Mouse (Mus musculus) erythroblast, embryonic 14.5 days (primary cell): Measurements from ENCODE around the gene Pnp. TPM values are rescaled to one million over a fixed set of nuclear protein-coding genes. Genes with fewer than 3 reads are reported as not detected.
"Not testable (repeated sequence)": the region's sequence is repeated elsewhere in the genome, so short reads cannot be mapped to it uniquely, and the experiment has no call there.

Experiments
- H3K27me3 ChIP-seq: 2 replicates; pipeline ENCODE4 v1.6.1; 2012; ENCODE audit warnings: inconsistent platforms; ENCODE audit not compliant: control insufficient read depth
- H3K36me3 ChIP-seq: 2 replicates; pipeline ENCODE4 v1.6.1; 2012; ENCODE audit warnings: mild to moderate bottlenecking, inconsistent platforms; ENCODE audit not compliant: control insufficient read depth
- H3K4me1 ChIP-seq: 2 replicates; pipeline ENCODE4 v1.6.1; 2012; ENCODE audit warnings: inconsistent platforms; ENCODE audit not compliant: control insufficient read depth
- H3K4me3 ChIP-seq: replicated peaks from 2 replicates; pipeline ENCODE3; 2012; ENCODE audit warnings: moderate library complexity, mild to moderate bottlenecking, inconsistent platforms
- H3K9me3 ChIP-seq: 2 replicates; pipeline ENCODE4 v1.6.1; 2012; ENCODE audit warnings: low read length, inconsistent platforms, mixed read lengths; ENCODE audit not compliant: control insufficient read depth
- GATA1 ChIP-seq: IDR thresholded peaks from 2 replicates; pipeline ENCODE4 v1.6.1; 2012; ENCODE audit warnings: low read length, inconsistent platforms, mixed read lengths
- TAL1 ChIP-seq: IDR thresholded peaks from 3 replicates; pipeline ENCODE4 v1.6.1; 2012; ENCODE audit warnings: low read length, inconsistent platforms, mixed read lengths
- polyA plus RNA-seq: library from polyadenylated mRNA; stranded (reverse); fragments of >175 nt; gene quantifications from 2 replicates; pipeline ENCODE4 v1.2.3, GENCODE M21; 2012

Gene Pnp
- polyA plus RNA-seq, 1 experiment = 0.20 TPM

DNA sequence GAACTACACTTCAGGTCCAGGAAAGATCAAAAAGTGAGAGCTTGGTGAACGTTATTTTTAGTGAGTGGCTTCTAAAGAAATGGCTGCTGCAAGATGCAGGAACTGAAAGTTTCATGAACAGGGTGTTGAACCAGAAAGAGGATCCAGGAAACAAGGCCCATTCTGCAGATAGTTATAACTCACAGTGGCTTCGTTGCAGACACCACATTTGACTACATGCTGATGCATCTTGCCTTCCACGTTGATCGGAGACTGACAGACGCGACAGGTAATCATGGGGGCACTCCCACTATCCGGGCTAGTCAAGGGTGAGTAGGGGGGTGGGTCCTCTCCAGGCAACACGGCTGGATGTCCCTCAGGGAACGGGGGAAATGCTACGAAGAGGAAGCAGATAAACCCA, 931 bp upstream of the Pnp start:
- H3K36me3 ChIP-seq = peaks cover 39% of the 10 kb centered on the region
- TF ChIP-seq GATA1 = no peak
- TF ChIP-seq TAL1 = no peak
- H3K27me3 ChIP-seq = no peaks in the 10 kb centered on the region
- no peaks in the 10 kb centered on the region for H3K9me3 ChIP-seq
- H3K4me1 ChIP-seq = peaks cover 45% of the 10 kb centered on the region
- H3K4me3 ChIP-seq = peak overlapping the region; percentile 97

DNA sequence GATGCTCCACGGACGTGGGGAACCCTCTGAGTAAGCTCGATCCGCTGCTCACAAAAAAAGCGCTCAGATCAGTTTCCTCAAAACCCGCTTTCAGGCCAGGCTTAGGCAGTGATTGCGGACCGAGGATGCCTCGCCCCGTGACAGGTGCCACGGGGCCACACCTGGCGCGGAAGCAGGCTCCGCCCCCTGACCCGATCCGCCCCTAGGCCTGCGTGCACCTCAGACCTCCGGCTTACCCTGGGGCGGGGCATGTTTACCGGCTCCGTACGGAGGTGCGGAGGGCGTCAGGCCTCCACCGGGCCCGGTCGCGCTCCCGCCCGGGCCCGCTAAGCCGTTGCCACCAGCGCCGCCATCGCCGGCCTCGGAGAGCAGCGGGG, 517 bp upstream of the Pnp start:
- H3K4me3 ChIP-seq = peak overlapping the region; percentile 97
- H3K27me3 ChIP-seq = no peaks in the 10 kb centered on the region
- TF ChIP-seq TAL1 (no peak), GATA1 (no peak)
- H3K9me3 ChIP-seq = no peaks in the 10 kb centered on the region
- H3K36me3 ChIP-seq = peaks cover 39% of the 10 kb centered on the region
- H3K4me1 ChIP-seq = peaks cover 41% of the 10 kb centered on the region

DNA sequence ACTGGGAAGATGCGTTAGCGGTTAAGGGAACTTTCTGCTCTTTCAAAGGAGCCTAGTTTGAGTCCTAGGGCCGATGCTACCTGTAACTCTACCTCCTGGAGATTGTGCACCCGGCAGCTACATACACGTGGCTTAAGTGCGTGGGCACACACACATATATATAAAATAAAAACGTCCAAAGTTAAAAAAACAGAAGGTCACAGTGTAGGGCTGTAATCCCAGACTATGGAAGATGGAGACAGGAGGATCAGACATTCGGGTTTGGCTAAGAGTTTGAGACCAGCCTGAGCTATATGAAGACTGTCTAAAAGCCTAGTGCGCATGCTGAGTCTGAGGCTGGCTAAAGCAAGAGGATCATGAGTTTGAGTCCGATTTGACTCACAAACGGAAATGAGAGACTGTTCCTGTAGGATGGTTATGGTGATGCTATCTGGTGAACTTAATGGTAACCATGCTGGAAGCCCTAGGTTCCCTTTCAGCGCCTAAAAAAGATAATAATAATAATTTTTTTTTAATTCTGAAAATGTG, 675 bp downstream of the Pnp start:
- TF ChIP-seq GATA1 = no peak
- no peak for TF ChIP-seq TAL1
- no peaks in the 10 kb centered on the region for H3K9me3 ChIP-seq
- no peaks in the 10 kb centered on the region for H3K27me3 ChIP-seq
- H3K4me3 ChIP-seq = peak overlapping the region; percentile 97
- peaks cover 32% of the 10 kb centered on the region for H3K36me3 ChIP-seq
- peaks cover 32% of the 10 kb centered on the region for H3K4me1 ChIP-seq

DNA sequence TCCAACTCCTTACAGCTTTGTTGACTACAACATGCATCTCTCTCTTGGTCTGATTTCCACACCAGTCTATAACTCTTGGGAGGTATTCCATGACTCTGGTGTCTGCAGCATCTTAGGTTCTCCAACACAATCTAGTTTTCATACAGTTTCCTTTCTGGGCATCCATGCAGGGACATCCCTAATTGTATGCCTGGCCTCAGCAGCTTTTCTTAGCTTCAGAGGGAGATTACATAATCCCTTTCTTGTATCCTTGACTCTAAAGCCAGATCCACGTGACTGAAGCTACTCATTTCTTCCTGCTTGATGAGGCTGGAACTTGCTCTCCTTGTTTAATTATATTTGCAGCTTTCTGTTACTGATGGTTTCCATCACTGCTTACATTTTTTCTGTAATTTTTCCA, 5.8 kb downstream of the Pnp start:
- Histone ChIP-seq H3K4me1 (peaks cover 8% of the 10 kb centered on the region), H3K27me3 (no peaks in the 10 kb centered on the region), H3K36me3 (no peaks in the 10 kb centered on the region), H3K4me3 (no peak overlapping the region), H3K9me3 (no peaks in the 10 kb centered on the region)
- TF ChIP-seq GATA1 (no peak), TAL1 (no peak)

DNA sequence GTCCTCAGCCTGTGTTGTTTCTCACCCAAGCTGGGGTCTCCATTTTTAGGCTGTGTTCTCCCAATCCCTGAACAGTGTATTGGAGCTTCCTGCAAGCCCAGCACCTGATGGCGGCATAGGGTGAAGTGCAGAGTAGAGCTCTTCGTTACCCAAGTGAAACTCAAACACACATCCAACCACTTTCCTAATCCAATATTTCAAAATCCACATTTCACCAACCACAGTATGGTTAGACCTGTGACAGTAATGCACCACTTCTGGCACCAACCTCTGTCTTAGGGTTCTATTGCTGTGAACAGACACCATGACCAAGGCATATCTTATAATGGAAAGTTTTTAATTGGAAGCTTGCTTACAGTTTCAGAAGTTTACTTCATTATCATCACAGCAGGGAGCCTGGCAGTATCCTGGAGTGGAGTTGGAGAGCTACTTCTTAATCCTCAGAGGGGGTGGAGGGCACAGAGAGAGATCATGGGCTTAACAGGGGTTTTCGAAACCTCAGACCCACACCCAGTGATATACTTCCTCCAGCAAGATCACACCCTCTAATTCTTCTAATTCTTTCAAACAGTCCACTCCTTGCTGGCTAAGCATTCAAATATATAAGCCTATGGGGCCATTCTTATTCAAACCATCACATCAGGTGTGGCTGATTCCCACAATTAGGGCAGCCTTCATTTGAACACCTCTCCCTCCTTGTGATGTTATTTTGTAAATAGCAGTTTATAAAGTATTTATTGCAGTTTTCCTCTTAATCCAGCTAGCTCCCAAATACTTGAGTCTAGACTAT, 7.4 kb downstream of the Pnp start:
- TF ChIP-seq TAL1 (no peak), GATA1 (no peak)
- no peaks in the 10 kb centered on the region for H3K36me3 ChIP-seq
- H3K27me3 ChIP-seq = no peaks in the 10 kb centered on the region
- 0 out of 2 replicates have a peak, but pooled peaks cover 2% of the 10 kb centered on the region for H3K4me1 ChIP-seq
- no peak overlapping the region for H3K4me3 ChIP-seq
- no peaks in the 10 kb centered on the region for H3K9me3 ChIP-seq

DNA sequence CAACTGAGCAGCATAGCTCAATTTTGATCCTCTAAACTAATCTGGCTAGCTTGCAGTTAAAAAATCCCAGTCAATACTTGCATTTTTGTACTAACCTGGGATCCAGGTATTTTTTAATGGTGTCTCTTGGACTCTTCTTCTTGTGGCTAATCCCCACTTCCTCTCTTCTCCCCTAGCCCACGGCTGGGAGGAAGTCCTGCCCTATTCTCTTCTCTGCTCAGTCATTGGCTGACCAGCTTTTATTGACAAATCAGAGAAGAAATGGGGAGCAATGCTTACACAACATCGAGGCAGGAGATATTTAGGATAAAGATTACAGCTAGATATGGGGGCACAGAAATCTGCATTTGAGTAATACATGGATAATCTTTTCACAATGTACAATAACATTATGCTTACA, 8.1 kb downstream of the Pnp start:
- H3K9me3 ChIP-seq = no peaks in the 10 kb centered on the region
- TF ChIP-seq GATA1 (no peak), TAL1 (no peak)
- peaks cover 3% of the 10 kb centered on the region for H3K4me1 ChIP-seq
- no peaks in the 10 kb centered on the region for H3K27me3 ChIP-seq
- H3K4me3 ChIP-seq = no peak overlapping the region
- H3K36me3 ChIP-seq = no peaks in the 10 kb centered on the region

DNA sequence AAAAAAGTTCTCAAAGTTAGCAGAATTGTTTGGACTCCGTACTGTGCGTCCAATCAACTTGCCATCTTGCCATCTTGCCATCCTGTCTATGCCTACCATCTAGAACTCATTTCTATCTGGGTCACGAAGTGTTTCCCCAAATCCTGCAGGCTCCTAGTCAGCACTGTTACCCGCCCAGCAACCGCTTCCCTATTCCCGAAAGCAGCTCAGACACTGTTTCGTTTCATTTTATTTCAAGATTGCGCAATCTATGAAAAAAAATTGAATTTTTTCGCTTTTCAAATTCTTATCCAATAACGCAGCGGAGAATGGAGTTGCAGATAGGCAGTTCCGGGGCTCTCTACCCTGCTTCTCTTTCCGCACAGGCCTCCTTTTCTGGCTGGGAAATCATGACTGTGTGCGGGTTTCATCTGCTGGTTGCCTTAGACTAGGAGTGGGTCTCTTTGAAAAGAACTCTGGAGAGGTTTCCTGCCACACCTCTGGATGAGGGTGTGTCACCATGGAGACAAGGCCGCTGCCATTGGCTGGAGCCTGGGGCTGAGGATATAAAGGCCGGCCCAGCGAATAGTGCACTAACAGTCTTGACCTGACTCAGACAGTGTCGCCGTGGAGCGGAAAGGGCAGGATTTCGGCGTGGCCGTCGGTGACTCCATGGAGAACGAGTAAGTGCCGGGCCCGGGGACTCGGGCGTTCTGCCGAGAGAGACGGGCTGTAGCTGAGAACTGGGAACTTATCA, 13.2 kb downstream of the Pnp start, which contains the start of gene Gm49342:
Gm49342 (plus strand) TSS at position 586 of the 736 bp plus-strand sequence.
- Histone ChIP-seq H3K27me3 (no peaks in the 10 kb centered on the region), H3K4me3 (peak within 1 kb of the TSS; percentile 66)
- TF ChIP-seq TAL1 (no peak), GATA1 (no peak)

DNA sequence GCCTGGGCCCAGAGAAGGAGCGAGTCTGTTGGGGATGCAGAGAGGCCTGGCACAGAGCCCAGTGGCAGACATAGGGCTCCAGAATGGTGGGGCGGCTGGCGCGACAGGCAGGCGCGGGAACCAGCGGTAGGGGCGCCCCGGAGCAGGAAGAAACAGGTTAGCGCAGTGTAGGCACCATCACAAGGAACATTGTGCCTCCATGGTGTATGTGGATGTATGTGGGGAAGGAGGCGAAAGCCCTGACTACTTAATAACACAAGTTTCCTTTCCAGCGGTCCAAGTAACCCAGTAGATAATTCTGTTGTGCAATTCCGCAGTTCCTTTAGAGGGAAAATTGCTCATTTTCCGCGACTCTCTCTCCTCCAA, 13.8 kb downstream of the Pnp start:
- not testable (repeated sequence) for H3K36me3 ChIP-seq, H3K4me1 ChIP-seq, H3K9me3 ChIP-seq, H3K27me3 ChIP-seq
- peak overlapping the region; percentile 66 for H3K4me3 ChIP-seq

More for the DNA sequence above, 13.2 kb downstream of the Pnp start, which contains the start of gene Gm49342:
- Histone ChIP-seq H3K4me1 (peaks cover 11% of the 10 kb centered on the region), H3K36me3 (no peaks in the 10 kb centered on the region), H3K9me3 (no peaks in the 10 kb centered on the region)

DNA sequence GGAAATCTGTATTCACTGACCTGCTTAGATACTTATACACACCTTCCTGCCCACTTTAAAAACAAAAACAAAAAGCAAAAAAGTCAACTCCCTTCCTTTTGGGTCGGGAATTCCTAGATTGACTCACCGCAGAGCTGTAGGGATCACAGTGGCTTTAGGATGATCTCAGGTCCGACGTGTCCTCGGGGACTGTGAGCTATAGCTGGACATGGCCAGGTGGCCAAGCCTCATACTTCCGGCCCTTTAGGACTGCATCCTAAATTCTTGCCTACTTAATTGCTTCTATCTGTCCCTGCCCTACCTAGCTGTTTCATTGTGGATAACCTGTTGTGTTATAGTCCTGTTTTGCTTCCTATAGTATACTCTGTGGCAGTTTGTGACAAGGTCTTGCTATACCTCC, 14.2 kb downstream of the Pnp start:
- H3K4me3 ChIP-seq = peak overlapping the region; percentile 66
- not testable (repeated sequence) for H3K9me3 ChIP-seq, H3K27me3 ChIP-seq, H3K36me3 ChIP-seq, H3K4me1 ChIP-seq

DNA sequence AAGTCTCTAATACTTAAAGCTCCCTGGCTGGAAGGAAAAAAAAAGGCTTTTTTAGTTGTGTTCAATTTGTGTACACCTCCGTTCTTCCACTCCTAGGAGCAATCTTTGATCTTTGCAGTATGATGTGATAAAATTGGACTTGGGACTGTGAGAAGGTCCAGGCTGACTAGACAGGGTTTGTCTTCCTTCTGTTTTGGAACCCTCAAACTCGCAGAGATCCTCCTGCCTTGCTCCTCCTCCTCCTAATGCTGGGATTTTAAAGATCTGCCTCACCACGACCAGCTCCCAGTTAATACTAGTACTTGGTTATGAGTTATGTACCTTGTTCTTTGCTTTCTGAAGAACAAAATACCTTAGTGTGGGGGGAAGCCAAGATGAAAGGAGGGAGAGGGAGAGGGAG, 14.6 kb downstream of the Pnp start:
- H3K9me3 ChIP-seq, H3K27me3 ChIP-seq, H3K36me3 ChIP-seq, H3K4me1 ChIP-seq: not testable (repeated sequence)
- H3K4me3 ChIP-seq = peak overlapping the region; percentile 66
